Mouse (Mus musculus) cerebral cortex, adult 2 months (tissue): ENCODE data around the gene Elobl.

Source experiments
- WGBS: fragments of 180-500 bp; shearing (Covaris S2); methylation state at CpG from one replicate; pipeline ENCODE4 v1.1.7; 2018; 5-methylcytosine and 5-hydroxymethylcytosine counted together

Elobl gene

GRCm38 (mm10) chr11:88966881-88967361 is at the start of gene Elobl:
Gene Elobl, minus strand, starts transcription at chr11:88966931.
- WGBS, result 76% methylated on average over 3 of the region's 3 CpGs

GRCm38 (mm10) chr11:89012241-89012640 is 45.5 kb upstream of the Elobl start:
- 95% methylated on average over 5 of the region's 5 CpGs for WGBS

- WGBS, result 76% methylated on average over 7 of the region's 7 CpGs
Observed at GRCm38 (mm10) chr11:89009496-89009895, 42.8 kb upstream of the Elobl start.

GRCm38 (mm10) chr11:89009066-89009465 is 42.3 kb upstream of the Elobl start:
- WGBS, result 91% methylated on average over 9 of the region's 9 CpGs

GRCm38 (mm10) chr11:89007582-89007981 is 40.9 kb upstream of the Elobl start:
- WGBS, result 89% methylated on average over 3 of the region's 3 CpGs

- 83% methylated on average over 5 of the region's 5 CpGs for WGBS
Observed at GRCm38 (mm10) chr11:89005473-89005872, 38.7 kb upstream of the Elobl start.

GRCm38 (mm10) chr11:89003726-89004125 is 37.0 kb upstream of the Elobl start:
- WGBS, result 70% methylated on average over 4 of the region's 4 CpGs

- WGBS, result 65% methylated on average over 6 of the region's 6 CpGs
Observed at GRCm38 (mm10) chr11:89003078-89003477, 36.3 kb upstream of the Elobl start.

- WGBS, result 49% methylated on average over 5 of the region's 5 CpGs
Observed at GRCm38 (mm10) chr11:89002621-89003020, 35.9 kb upstream of the Elobl start.

GRCm38 (mm10) chr11:89002068-89002467 is 35.3 kb upstream of the Elobl start:
- 83% methylated on average over 5 of the region's 5 CpGs for WGBS

- 86% methylated on average over 7 of the region's 7 CpGs for WGBS
Observed at GRCm38 (mm10) chr11:89001569-89001968, 34.8 kb upstream of the Elobl start.

GRCm38 (mm10) chr11:88999723-89000526 is 33.2 kb upstream of the Elobl start:
- WGBS, result 44% methylated on average over 33 of the region's 33 CpGs

GRCm38 (mm10) chr11:88998974-88999722 is 32.4 kb upstream of the Elobl start, which contains the start of gene Trim25:
Gene Trim25, plus strand, starts transcription at chr11:88999376.
- WGBS, result 6% methylated on average over 48 of the region's 48 CpGs

GRCm38 (mm10) chr11:88998406-88998805 is 31.7 kb upstream of the Elobl start:
- WGBS, result 44% methylated on average over 3 of the region's 3 CpGs

GRCm38 (mm10) chr11:88997343-88997742 is 30.6 kb upstream of the Elobl start:
- 81% methylated on average over 5 of the region's 5 CpGs for WGBS

- 56% methylated on average over 7 of the region's 7 CpGs for WGBS
Observed at GRCm38 (mm10) chr11:88996427-88996826, 29.7 kb upstream of the Elobl start.

- WGBS, result 85% methylated on average over 2 of the region's 2 CpGs
Observed at GRCm38 (mm10) chr11:88995616-88996015, 28.9 kb upstream of the Elobl start.

GRCm38 (mm10) chr11:88994492-88994891 is 27.8 kb upstream of the Elobl start:
- 86% methylated on average over 7 of the region's 7 CpGs for WGBS

- 34% methylated on average over 5 of the region's 5 CpGs for WGBS
Observed at GRCm38 (mm10) chr11:88993625-88994024, 26.9 kb upstream of the Elobl start.

- 44% methylated on average over 7 of the region's 7 CpGs for WGBS
Observed at GRCm38 (mm10) chr11:88993186-88993585, 26.5 kb upstream of the Elobl start.

GRCm38 (mm10) chr11:88989530-88989929 is 22.8 kb upstream of the Elobl start:
- 76% methylated on average over 5 of the region's 5 CpGs for WGBS

GRCm38 (mm10) chr11:88988956-88989355 is 22.2 kb upstream of the Elobl start:
- 77% methylated on average over 5 of the region's 5 CpGs for WGBS

GRCm38 (mm10) chr11:88986616-88987015 is 19.9 kb upstream of the Elobl start:
- WGBS, result 77% methylated on average over 10 of the region's 10 CpGs
